Mouse (Mus musculus) ES-E14 (cell line): ENCODE results near the gene Zbtb43.

Source experiments
- CHD2 ChIP-seq: IDR thresholded peaks from 2 replicates; pipeline ENCODE4 v1.6.1; 2014; ENCODE audit warnings: mild to moderate bottlenecking, low read depth, low read length, inconsistent platforms
- HCFC1 ChIP-seq: IDR thresholded peaks from 2 replicates; pipeline ENCODE4 v1.6.1; 2012; ENCODE audit warnings: low read length, inconsistent platforms, borderline replicate concordance; ENCODE audit not compliant: insufficient read depth
- MAFK ChIP-seq: IDR thresholded peaks from 2 replicates; pipeline ENCODE4 v1.6.1; 2014; ENCODE audit warnings: mild to moderate bottlenecking, low read depth, low read length, inconsistent platforms; ENCODE audit not compliant: insufficient read depth
- ZC3H11A ChIP-seq: IDR thresholded peaks from 2 replicates; pipeline ENCODE4 v1.6.1; 2012; ENCODE audit warnings: low read depth, mild to moderate bottlenecking, inconsistent platforms, low read length, borderline replicate concordance
- ZNF384 ChIP-seq: IDR thresholded peaks from 2 replicates; pipeline ENCODE4 v1.6.1; 2012; ENCODE audit warnings: low read depth, low read length, inconsistent platforms

DNA sequence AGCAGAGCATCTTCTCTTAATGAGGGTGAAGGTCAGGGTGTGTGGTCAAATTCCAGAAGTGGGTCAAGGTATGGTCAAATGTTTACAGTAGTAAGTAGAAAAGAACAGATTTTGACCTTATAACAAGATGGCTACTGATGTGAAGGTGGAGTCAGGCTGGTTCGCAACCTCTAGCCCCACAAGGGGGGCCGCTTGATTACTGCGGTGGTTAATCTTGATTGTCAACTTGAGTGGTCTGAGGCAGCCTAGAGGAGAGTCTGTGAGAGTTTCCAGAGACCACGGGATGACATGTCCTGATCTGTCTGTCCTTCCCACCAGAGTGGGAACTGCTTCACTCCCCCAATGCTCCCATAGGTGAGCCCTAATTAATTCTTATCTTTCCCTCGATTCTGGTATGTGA is 67.8 kb downstream of the Zbtb43 start:
- no peak for TF ChIP-seq HCFC1
- TF ChIP-seq ZC3H11A: no peak
- TF ChIP-seq MAFK: no peak
- TF ChIP-seq ZNF384: no peak
- no peak for TF ChIP-seq CHD2
